Mouse (Mus musculus) MEL (cell line): ENCODE measurements around the gene P2rx6. TPM values are rescaled to one million over a fixed set of nuclear protein-coding genes. Genes with fewer than 3 reads are reported as not detected.

Source experiments
- DNase-seq: peaks from one replicate; pipeline ENCODE4 v3.0.0; 2011; ENCODE audit warnings: low read depth, low spot score
- H3K27ac ChIP-seq: 2 replicates; pipeline ENCODE4 v1.5.1; 2012; ENCODE audit warnings: low read depth, mild to moderate bottlenecking, control low read depth, low read length, moderate library complexity; ENCODE audit not compliant: control insufficient read depth
- H3K27me3 ChIP-seq, 2 experiments: fragments of 150-350 bp in 1 of 2; sonication (generic) in 1 of 2; 2 replicates each; pipeline ENCODE4 v1.6.1; 2012; ENCODE audit warnings: low read length in 2 of 2, mild to moderate bottlenecking in 2 of 2, improper control_type of control experiment in 1 of 2, moderate library complexity in 1 of 2; ENCODE audit not compliant: insufficient read depth in 2 of 2, control insufficient read depth in 1 of 2
- H3K36me3 ChIP-seq, 2 experiments: 2 replicates each; pipeline ENCODE4 v1.6.1; 2012 to 2014; ENCODE audit warnings: low read length in 2 of 2, improper control_type of control experiment in 1 of 2, inconsistent platforms in 1 of 2, mild to moderate bottlenecking in 1 of 2; ENCODE audit not compliant: insufficient read depth in 2 of 2, control insufficient read depth in 1 of 2
- H3K4me1 ChIP-seq, 2 experiments: fragments of 150-350 bp in 1 of 2; sonication (generic) in 1 of 2; 2 replicates each; pipeline ENCODE4 v1.6.1; 2012; ENCODE audit warnings: low read length in 2 of 2, improper control_type of control experiment in 1 of 2, mild to moderate bottlenecking in 1 of 2; ENCODE audit not compliant: insufficient read depth in 2 of 2, control insufficient read depth in 1 of 2
- H3K4me3 ChIP-seq, 2 experiments: fragments of 150-350 bp in 1 of 2; sonication (generic) in 1 of 2; 2 replicates each; pipeline ENCODE4 v1.5.1; 2012; ENCODE audit warnings: low read depth in 2 of 2, low read length in 2 of 2, mild to moderate bottlenecking in 2 of 2, moderate library complexity in 2 of 2, control low read depth in 1 of 2, improper control_type of control experiment in 1 of 2; ENCODE audit not compliant: control insufficient read depth in 1 of 2, insufficient read depth in 1 of 2
- H3K79me2 ChIP-seq: 2 replicates; pipeline ENCODE4 v1.6.1; 2012; ENCODE audit warnings: mild to moderate bottlenecking, low read length, moderate library complexity; ENCODE audit not compliant: control insufficient read depth, poor library complexity, insufficient read depth
- H3K9ac ChIP-seq: 2 replicates; pipeline ENCODE4 v1.6.1; 2012; ENCODE audit warnings: low read depth, mild to moderate bottlenecking, control low read depth, low read length, moderate library complexity; ENCODE audit not compliant: control insufficient read depth, poor library complexity, severe bottlenecking
- H3K9me3 ChIP-seq: fragments of 150-350 bp; sonication (generic); replicated peaks from 2 replicates; pipeline ENCODE4 v1.6.1; 2012; ENCODE audit warnings: mild to moderate bottlenecking, low read length, improper control_type of control experiment, moderate library complexity; ENCODE audit not compliant: insufficient read depth
- BHLHE40 ChIP-seq: IDR thresholded peaks from 2 replicates; pipeline ENCODE4 v1.6.1; 2012; ENCODE audit warnings: low read depth, mild to moderate bottlenecking, inconsistent platforms, low read length, improper control_type of control experiment, borderline replicate concordance
- CHD1 ChIP-seq: IDR thresholded peaks from 2 replicates; pipeline ENCODE4 v1.6.1; 2012; ENCODE audit warnings: low read depth, mild to moderate bottlenecking, inconsistent platforms, low read length, improper control_type of control experiment
- CTCF ChIP-seq, 3 experiments: IDR thresholded peaks in 2 of 3; conservative IDR thresholded peaks in 1 of 3; 2 replicates each; pipeline ENCODE4 v1.5.1; 2011 to 2012; ENCODE audit warnings: low read length in 3 of 3, low read depth in 2 of 3, mild to moderate bottlenecking in 2 of 3, improper control_type of control experiment in 1 of 3, inconsistent platforms in 1 of 3, mixed read lengths in 1 of 3, moderate library complexity in 1 of 3; ENCODE audit not compliant: control insufficient read depth in 1 of 3, insufficient read depth in 1 of 3, poor library complexity in 1 of 3, severe bottlenecking in 1 of 3
- E2F4 ChIP-seq: IDR thresholded peaks from 2 replicates; pipeline ENCODE4 v1.6.1; 2011; ENCODE audit warnings: low read depth, low read length, improper control_type of control experiment, borderline replicate concordance
- EP300 ChIP-seq, 2 experiments: IDR thresholded peaks; 2 replicates each; pipeline ENCODE4 v1.6.1; 2011; ENCODE audit warnings: improper control_type of control experiment in 2 of 2, low read length in 2 of 2, low read depth in 1 of 2, mild to moderate bottlenecking in 1 of 2
- GABPA ChIP-seq: IDR thresholded peaks from 2 replicates; pipeline ENCODE4 v1.6.1; 2012; ENCODE audit warnings: low read depth, mild to moderate bottlenecking, inconsistent platforms, low read length, improper control_type of control experiment, moderate library complexity
- GATA1 ChIP-seq: IDR thresholded peaks from 2 replicates; pipeline ENCODE4 v1.6.1; 2011; ENCODE audit warnings: low read depth, low read length, improper control_type of control experiment
- KAT2A ChIP-seq: conservative IDR thresholded peaks from 2 replicates; pipeline ENCODE4 v1.6.1; 2012; ENCODE audit warnings: low read depth, low read length, improper control_type of control experiment, inconsistent platforms
- MAFK ChIP-seq: IDR thresholded peaks from 2 replicates; pipeline ENCODE4 v1.6.1; 2011; ENCODE audit warnings: low read depth, mild to moderate bottlenecking, low read length, improper control_type of control experiment, borderline replicate concordance
- MAZ ChIP-seq: IDR thresholded peaks from 2 replicates; pipeline ENCODE4 v1.6.1; 2012; ENCODE audit warnings: low read depth, mild to moderate bottlenecking, inconsistent platforms, low read length, improper control_type of control experiment
- MEF2A ChIP-seq: IDR thresholded peaks from 2 replicates; pipeline ENCODE4 v1.6.1; 2014; ENCODE audit warnings: low read depth, mild to moderate bottlenecking, inconsistent platforms, low read length, improper control_type of control experiment; ENCODE audit not compliant: poor library complexity, insufficient replicate concordance, severe bottlenecking; ENCODE audit errors: extremely low read depth
- MXI1 ChIP-seq: IDR thresholded peaks from 2 replicates; pipeline ENCODE4 v1.6.1; 2011; ENCODE audit warnings: mild to moderate bottlenecking, low read depth, low read length, improper control_type of control experiment
- MYB ChIP-seq: IDR thresholded peaks from 2 replicates; pipeline ENCODE4 v1.6.1; 2011; ENCODE audit warnings: mild to moderate bottlenecking, low read depth, low read length, improper control_type of control experiment
- NELFE ChIP-seq: IDR thresholded peaks from 2 replicates; pipeline ENCODE4 v1.6.1; 2011; ENCODE audit warnings: low read depth, low read length, improper control_type of control experiment
- NRF1 ChIP-seq: IDR thresholded peaks from 2 replicates; pipeline ENCODE4 v1.6.1; 2014; ENCODE audit warnings: low read depth, mild to moderate bottlenecking, inconsistent platforms, low read length, improper control_type of control experiment, moderate library complexity; ENCODE audit not compliant: poor library complexity, insufficient read depth, severe bottlenecking
- POLR2A ChIP-seq, 2 experiments: IDR thresholded peaks; 2 replicates each; pipeline ENCODE4 v1.6.1; 2011 to 2012; ENCODE audit warnings: low read length in 2 of 2, mild to moderate bottlenecking in 2 of 2, control low read depth in 1 of 2, improper control_type of control experiment in 1 of 2, low read depth in 1 of 2, moderate library complexity in 1 of 2; ENCODE audit not compliant: control insufficient read depth in 1 of 2, insufficient read depth in 1 of 2, poor library complexity in 1 of 2
- RCOR1 ChIP-seq: IDR thresholded peaks from 2 replicates; pipeline ENCODE4 v1.6.1; 2012; ENCODE audit warnings: low read depth, mild to moderate bottlenecking, inconsistent platforms, low read length, improper control_type of control experiment
- SMC3 ChIP-seq: IDR thresholded peaks from 2 replicates; pipeline ENCODE4 v1.6.1; 2011; ENCODE audit warnings: low read depth, low read length, improper control_type of control experiment
- TAL1 ChIP-seq: IDR thresholded peaks from 2 replicates; pipeline ENCODE4 v1.6.1; 2012; ENCODE audit warnings: mild to moderate bottlenecking, inconsistent platforms, low read length, moderate library complexity, mixed read lengths
- TBP ChIP-seq: IDR thresholded peaks from 2 replicates; pipeline ENCODE4 v1.8.0; 2011; ENCODE audit warnings: low read depth, low read length, improper control_type of control experiment
- UBTF ChIP-seq: IDR thresholded peaks from 2 replicates; pipeline ENCODE4 v1.6.1; 2012; ENCODE audit warnings: low read depth, mild to moderate bottlenecking, inconsistent platforms, low read length, improper control_type of control experiment, moderate library complexity, borderline replicate concordance; ENCODE audit not compliant: insufficient read depth
- USF2 ChIP-seq, 2 experiments: IDR thresholded peaks; 2 replicates each; pipeline ENCODE4 v1.6.1; 2011 to 2012; ENCODE audit warnings: improper control_type of control experiment in 2 of 2, low read length in 2 of 2, borderline replicate concordance in 1 of 2, inconsistent platforms in 1 of 2, low read depth in 1 of 2, mild to moderate bottlenecking in 1 of 2; ENCODE audit not compliant: insufficient read depth in 1 of 2
- ZKSCAN1 ChIP-seq: IDR thresholded peaks from 2 replicates; pipeline ENCODE4 v1.6.1; 2012; ENCODE audit warnings: low read depth, mild to moderate bottlenecking, inconsistent platforms, low read length, improper control_type of control experiment, moderate library complexity
- ZNF384 ChIP-seq: IDR thresholded peaks from 2 replicates; pipeline ENCODE4 v1.6.1; 2012; ENCODE audit warnings: low read depth, mild to moderate bottlenecking, inconsistent platforms, low read length, improper control_type of control experiment
- polyA plus RNA-seq, 2 experiments: library from polyadenylated mRNA; stranded (reverse) in 1 of 2; unstranded in 1 of 2; fragments of >175 nt in 1 of 2; fragments of >200 nt in 1 of 2; gene quantifications; 2 replicates each; pipeline versions ENCODE4 v1.2.1 to v1.2.4; 2012; ENCODE audit warnings: low replicate concordance in 2 of 2, low read depth in 1 of 2; ENCODE audit not compliant: insufficient read length in 2 of 2, insufficient read depth in 1 of 2, missing spikeins in 1 of 2
- total RNA-seq: library from RNA; depleted of rRNA; stranded (reverse); fragments of 300-350 nt; gene quantifications from 2 replicates; pipeline ENCODE4 v1.2.3, GENCODE M21; 2012

P2rx6 gene
- total and polyA plus RNA-seq, 3 experiments, result 0.04 to 0.38 TPM; not detected in 1

DNA sequence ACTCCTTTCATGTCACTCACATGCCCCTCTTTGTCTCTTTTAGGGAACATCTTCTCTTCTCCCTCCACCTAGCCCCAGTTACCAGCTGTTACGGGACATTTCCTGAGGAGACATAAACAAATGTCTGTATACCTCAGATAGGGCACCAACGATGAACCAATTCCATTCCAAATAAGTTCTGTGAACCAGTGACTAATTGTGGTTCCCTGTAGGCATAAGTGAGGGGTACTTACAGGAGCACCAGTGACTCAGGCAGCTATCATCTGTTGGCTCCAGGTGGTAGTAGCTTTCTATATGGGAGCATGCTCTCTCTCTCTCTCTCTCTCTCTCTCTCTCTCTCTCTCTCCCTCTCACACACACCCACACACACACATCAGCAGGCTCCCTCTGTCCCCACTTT lies 2.5 kb downstream of the P2rx6 start:
- Histone ChIP-seq H3K79me2 (no peaks in the 10 kb centered on the region), H3K36me3 (no peaks in the 10 kb centered on the region), H3K4me3 (no peak overlapping the region), H3K27me3 (peaks cover 0 to 3% of the 10 kb centered on the region in 2 experiments; a peak in 1 of 4 replicates), H3K9ac (no peak overlapping the region), H3K9me3 (no peaks in the 10 kb centered on the region), H3K27ac (no peak overlapping the region), H3K4me1 (no peaks in the 10 kb centered on the region)
- no peak for TF ChIP-seq MEF2A
- no peak for TF ChIP-seq EP300 (IDR thresholded peaks at IDR 0.05; ENCODE audit: low read depth in 1 of 2, low read length in 2 of 2)
- 0 out of 2 replicates have a peak, but pooled peaks have one; percentile 5 for TF ChIP-seq TAL1
- no peak for TF ChIP-seq SMC3
- TF ChIP-seq USF2 (IDR thresholded peaks at IDR 0.05; ENCODE audit: borderline replicate concordance in 1 of 2, insufficient read depth in 1 of 2, low read depth in 1 of 2, low read length in 2 of 2), result no peak
- TF ChIP-seq POLR2A (IDR thresholded peaks at IDR 0.05; ENCODE audit: control insufficient read depth in 1 of 2, insufficient read depth in 1 of 2, low read depth in 1 of 2, low read length in 2 of 2, poor library complexity in 1 of 2), result no peak
- TF ChIP-seq NELFE, result no peak
- TF ChIP-seq UBTF, result no peak
- TF ChIP-seq MYB, result no peak
- no peak for DNase-seq

- no peak overlapping the region for H3K4me3 ChIP-seq
- TF ChIP-seq E2F4, result no peak
- no peak for TF ChIP-seq MEF2A
- TF ChIP-seq USF2 (IDR thresholded peaks at IDR 0.05; ENCODE audit: borderline replicate concordance in 1 of 2, insufficient read depth in 1 of 2, low read depth in 1 of 2, low read length in 2 of 2), result no peak
- TF ChIP-seq CHD1, result no peak
- TF ChIP-seq NELFE, result no peak
- no peak for TF ChIP-seq ZKSCAN1
- TF ChIP-seq MAZ, result no peak
- no peaks in the 10 kb centered on the region for H3K4me1 ChIP-seq
- H3K79me2 ChIP-seq, result no peaks in the 10 kb centered on the region
- H3K36me3 ChIP-seq, result no peaks in the 10 kb centered on the region
- H3K27ac ChIP-seq, result no peak overlapping the region
- no peak for DNase-seq
- peaks cover 0 to 3% of the 10 kb centered on the region in 2 experiments; a peak in 1 of 4 replicates for H3K27me3 ChIP-seq
- no peaks in the 10 kb centered on the region for H3K9me3 ChIP-seq
- H3K9ac ChIP-seq, result no peak overlapping the region
Observed at GRCm38 (mm10) chr16:17564771-17565170, 3.1 kb downstream of the P2rx6 start.

- no peak overlapping the region for H3K4me3 ChIP-seq
- peaks cover 0 to 3% of the 10 kb centered on the region in 2 experiments; a peak in 1 of 4 replicates for H3K27me3 ChIP-seq
- H3K36me3 ChIP-seq, result no peaks in the 10 kb centered on the region
- DNase-seq, result no peak
- H3K27ac ChIP-seq, result no peak overlapping the region
- no peaks in the 10 kb centered on the region for H3K9me3 ChIP-seq
- H3K4me1 ChIP-seq, result no peaks in the 10 kb centered on the region
- no peak overlapping the region for H3K9ac ChIP-seq
- no peaks in the 10 kb centered on the region for H3K79me2 ChIP-seq
- TF ChIP-seq UBTF (no peak), MXI1 (no peak), RCOR1 (no peak), MEF2A (no peak), USF2 (IDR thresholded peaks at IDR 0.05; ENCODE audit: borderline replicate concordance in 1 of 2, insufficient read depth in 1 of 2, low read depth in 1 of 2, low read length in 2 of 2) (no peak), TAL1 (no peak), KAT2A (no peak), TBP (no peak), NELFE (no peak), GATA1 (no peak), NRF1 (no peak), GABPA (no peak), ZNF384 (no peak), BHLHE40 (no peak), MAFK (no peak), CTCF (IDR thresholded peaks at IDR 0.05 in 2 of 3, conservative IDR thresholded peaks at IDR 0.05 in 1 of 3; ENCODE audit: control insufficient read depth in 1 of 3, insufficient read depth in 1 of 3, low read depth in 2 of 3, low read length in 3 of 3, poor library complexity in 1 of 3, severe bottlenecking in 1 of 3) (no peak)
Observed at GRCm38 (mm10) chr16:17566186-17566585, 4.5 kb downstream of the P2rx6 start.
